Mouse (Mus musculus): ENCODE measurements at regions not wholly inside any gene's neighbourhood (a gene's known extent, or its start where the extent isn't known, plus 50 kb on each side); places are given as distances from the start of the nearest gene placed in this dataset.

- DNase-seq (ENCODE audit: low spot score): no peak
These were observed 82.9 kb upstream of the Cryz start for GRCm38 (mm10) chr3:154513566-154513965.

- DNase-seq (ENCODE audit: low spot score): no peak
These were observed 86.4 kb upstream of the Cryz start for GRCm38 (mm10) chr3:154510160-154510559.

- no peak for DNase-seq (ENCODE audit: low spot score)
These were observed 87.1 kb upstream of the Cryz start for GRCm38 (mm10) chr3:154509394-154509793.

- no peak for DNase-seq (ENCODE audit: low spot score)
These were observed 103.1 kb upstream of the Cryz start for GRCm38 (mm10) chr3:154493387-154493920.

- no peak for DNase-seq (ENCODE audit: low spot score)
These were observed 124.1 kb upstream of the Cryz start for GRCm38 (mm10) chr3:154472426-154472825.

GRCm38 (mm10) chr3:154467581-154468374, 128.7 kb upstream of the Cryz start:
- DNase-seq (ENCODE audit: low spot score): peak; percentile 75

GRCm38 (mm10) chr3:154458208-154458607, 127.7 kb upstream of the Lhx8 start:
- no peak for DNase-seq (ENCODE audit: low spot score)

GRCm38 (mm10) chr3:154453025-154453424, 122.6 kb upstream of the Lhx8 start:
- no peak for DNase-seq (ENCODE audit: low spot score)

GRCm38 (mm10) chr3:154452585-154452984, 122.1 kb upstream of the Lhx8 start:
- no peak for DNase-seq (ENCODE audit: low spot score)

- no peak for DNase-seq (ENCODE audit: low spot score)
These were observed 120.7 kb upstream of the Lhx8 start for GRCm38 (mm10) chr3:154451169-154451568.

GRCm38 (mm10) chr3:154443351-154444075, 113.1 kb upstream of the Lhx8 start:
- DNase-seq (ENCODE audit: low spot score): no peak

- DNase-seq (ENCODE audit: low spot score): no peak
These were observed 111.0 kb upstream of the Lhx8 start for GRCm38 (mm10) chr3:154441454-154441853.

- DNase-seq (ENCODE audit: low spot score): peak; percentile 6
These were observed 110.4 kb upstream of the Lhx8 start for GRCm38 (mm10) chr3:154440899-154441298.

- no peak for DNase-seq (ENCODE audit: low spot score)
These were observed 100.4 kb upstream of the Lhx8 start for GRCm38 (mm10) chr3:154430856-154431255.

GRCm38 (mm10) chr3:154429666-154430065, 99.2 kb upstream of the Lhx8 start:
- no peak for DNase-seq (ENCODE audit: low spot score)

GRCm38 (mm10) chr3:154424589-154424988, 94.1 kb upstream of the Lhx8 start:
- no peak for DNase-seq (ENCODE audit: low spot score)

GRCm38 (mm10) chr3:154421461-154421950, 91.0 kb upstream of the Lhx8 start:
- DNase-seq (ENCODE audit: low spot score): no peak

- DNase-seq (ENCODE audit: low spot score): no peak
These were observed 87.8 kb upstream of the Lhx8 start for GRCm38 (mm10) chr3:154418177-154418832.

GRCm38 (mm10) chr3:154414358-154414757, 83.9 kb upstream of the Lhx8 start:
- no peak for DNase-seq (ENCODE audit: low spot score)

GRCm38 (mm10) chr3:154410292-154410691, 79.8 kb upstream of the Lhx8 start:
- DNase-seq (ENCODE audit: low spot score): no peak

GRCm38 (mm10) chr3:154402081-154402480, 71.6 kb upstream of the Lhx8 start:
- DNase-seq (ENCODE audit: low spot score): no peak

GRCm38 (mm10) chr3:154393626-154394025, 63.2 kb upstream of the Lhx8 start:
- peak; percentile 13 for DNase-seq (ENCODE audit: low spot score)
